Mouse (Mus musculus): ENCODE results near the gene Gdpgp1. TPM values are rescaled to one million over a fixed set of nuclear protein-coding genes. Genes with fewer than 3 reads are reported as not detected.

Gene Gdpgp1
- polyA plus RNA-seq, 1 experiment from 2014 or later: 3.5 TPM

DNA sequence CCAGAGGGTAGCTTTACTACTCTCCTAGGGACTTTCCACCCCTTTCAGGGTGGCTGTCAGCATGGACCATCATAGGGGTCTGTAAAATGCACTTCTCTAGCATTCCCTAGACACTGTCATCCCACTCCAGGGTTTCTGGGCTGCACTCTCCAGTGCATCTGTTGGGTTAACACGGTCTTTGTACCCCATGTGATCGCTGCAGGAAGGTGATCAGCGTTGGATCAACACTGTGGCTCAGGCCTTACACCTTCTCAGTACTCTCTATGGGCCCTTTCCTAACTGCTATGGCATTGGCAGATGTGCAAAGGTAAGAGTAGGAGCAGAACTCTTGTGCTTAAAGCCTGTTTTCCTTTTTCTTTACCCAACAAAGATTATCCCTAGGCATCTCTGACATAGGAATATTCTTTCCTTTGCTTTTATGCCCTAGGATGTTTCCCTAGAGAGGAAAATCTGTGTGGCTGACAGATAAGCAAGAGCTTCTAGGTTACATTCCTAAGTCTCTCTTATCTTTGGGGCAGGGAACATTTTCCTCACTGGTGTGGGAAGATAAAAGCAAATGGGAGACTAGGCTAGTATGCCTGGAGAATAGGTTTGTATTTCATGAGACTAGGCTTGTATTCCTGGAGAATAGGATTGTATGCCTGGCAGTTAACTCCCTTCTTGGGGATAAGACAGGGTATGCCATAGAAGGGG is 50.7 kb downstream of the Gdpgp1 start:
- no peaks in the 10 kb centered on the region for H3K9me3 ChIP-seq (ENCODE audit: low read length)
- H3K9ac ChIP-seq (replicated peaks; ENCODE audit: low read length): no peak overlapping the region
- no peaks in the 10 kb centered on the region for H3K27me3 ChIP-seq (ENCODE audit: insufficient read depth, low read length)
- H3K4me3 ChIP-seq (ENCODE audit: low read length): no peak overlapping the region
- no peak overlapping the region for H3K27ac ChIP-seq (ENCODE audit: low read length)
- no peak for ATAC-seq (ENCODE audit: low FRiP score, low TSS enrichment)
- H3K4me1 ChIP-seq (ENCODE audit: insufficient read depth, low read length): no peaks in the 10 kb centered on the region
- peaks cover 59% of the 10 kb centered on the region for H3K36me3 ChIP-seq (ENCODE audit: insufficient read depth, low read length)
- 91% methylated on average over 3 of the region's 3 CpGs for WGBS
- no peak overlapping the region for H3K4me2 ChIP-seq (replicated peaks; ENCODE audit: low read depth, low read length)

DNA sequence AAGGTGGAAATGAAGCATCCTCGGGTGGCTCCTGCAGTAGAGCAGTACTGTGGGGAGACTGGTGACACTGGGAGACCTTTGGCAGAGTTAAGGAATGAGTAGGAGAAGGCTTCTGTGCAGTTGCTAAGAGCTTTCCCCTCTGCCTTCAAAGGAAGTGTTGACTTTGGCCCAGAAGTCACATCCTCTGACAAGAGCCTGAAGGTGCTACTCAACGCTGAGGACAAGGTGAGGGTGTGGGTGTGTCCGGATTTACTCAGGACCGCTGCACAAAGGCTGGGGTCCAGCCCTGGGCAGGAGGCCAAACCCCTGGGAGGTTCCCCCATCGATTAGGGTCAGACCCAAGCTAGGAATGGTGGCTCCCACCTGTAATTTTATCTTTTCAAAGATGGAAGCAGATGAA is 51.7 kb downstream of the Gdpgp1 start:
- Histone ChIP-seq H3K36me3 (ENCODE audit: insufficient read depth, low read length) (peaks cover 56% of the 10 kb centered on the region), H3K9ac (replicated peaks; ENCODE audit: low read length) (no peak overlapping the region), H3K4me2 (replicated peaks; ENCODE audit: low read depth, low read length) (no peak overlapping the region), H3K9me3 (ENCODE audit: low read length) (no peaks in the 10 kb centered on the region), H3K27ac (ENCODE audit: low read length) (no peak overlapping the region), H3K27me3 (ENCODE audit: insufficient read depth, low read length) (no peaks in the 10 kb centered on the region), H3K4me3 (ENCODE audit: low read length) (no peak overlapping the region), H3K4me1 (ENCODE audit: insufficient read depth, low read length) (no peaks in the 10 kb centered on the region)
- no peak for ATAC-seq (ENCODE audit: low FRiP score, low TSS enrichment)
- WGBS: 88% methylated on average over 5 of the region's 5 CpGs

DNA sequence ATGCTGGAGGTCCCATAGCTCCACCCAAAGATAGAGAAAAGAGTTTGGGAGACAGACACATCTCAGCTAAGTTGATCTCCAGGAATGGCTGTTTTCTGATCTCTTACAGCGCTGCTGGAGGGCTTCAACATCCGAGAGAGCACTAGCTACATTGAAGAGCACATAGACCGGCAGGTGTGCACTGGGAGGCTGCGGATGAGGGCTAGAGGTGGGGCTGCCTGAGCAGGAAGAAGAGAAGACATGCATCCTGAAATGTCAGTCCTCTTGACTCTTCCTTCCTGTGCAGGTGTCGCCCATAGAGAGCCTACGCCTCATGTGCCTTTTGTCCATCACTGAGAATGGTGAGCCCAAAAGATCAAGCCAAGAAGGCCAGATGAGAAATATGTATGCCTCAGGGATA is 53.1 kb downstream of the Gdpgp1 start:
- Histone ChIP-seq H3K4me3 (ENCODE audit: low read length) (no peak overlapping the region), H3K36me3 (ENCODE audit: insufficient read depth, low read length) (peaks cover 50% of the 10 kb centered on the region), H3K27me3 (ENCODE audit: insufficient read depth, low read length) (no peaks in the 10 kb centered on the region), H3K4me1 (ENCODE audit: insufficient read depth, low read length) (no peaks in the 10 kb centered on the region), H3K9me3 (ENCODE audit: low read length) (no peaks in the 10 kb centered on the region), H3K27ac (ENCODE audit: low read length) (no peak overlapping the region), H3K4me2 (replicated peaks; ENCODE audit: low read depth, low read length) (no peak overlapping the region), H3K9ac (replicated peaks; ENCODE audit: low read length) (no peak overlapping the region)
- 96% methylated on average over 6 of the region's 6 CpGs for WGBS
- ATAC-seq (ENCODE audit: low FRiP score, low TSS enrichment): no peak

DNA sequence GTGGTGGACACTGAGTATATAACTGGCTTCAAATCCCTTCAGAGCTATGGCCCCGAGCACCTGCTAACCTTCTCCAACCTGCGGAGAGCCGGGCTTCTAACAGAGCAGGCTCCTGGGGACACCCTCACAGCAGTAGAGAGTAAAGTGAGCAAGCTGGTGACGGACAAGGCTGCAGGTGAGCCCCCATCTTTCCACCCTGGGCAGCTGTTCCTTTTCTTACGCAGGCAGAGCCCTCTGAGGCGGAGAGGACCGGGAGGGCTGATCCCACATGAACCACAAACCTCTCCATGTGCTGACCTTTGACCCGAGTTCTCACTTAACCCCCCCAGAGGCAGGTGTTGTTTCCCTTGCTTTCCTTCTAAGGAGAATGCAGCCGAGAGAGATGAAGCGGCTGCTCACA is 55.1 kb downstream of the Gdpgp1 start:
- H3K36me3 ChIP-seq (ENCODE audit: insufficient read depth, low read length): peaks cover 50% of the 10 kb centered on the region
- H3K9ac ChIP-seq (replicated peaks; ENCODE audit: low read length): no peak overlapping the region
- ATAC-seq (ENCODE audit: low FRiP score, low TSS enrichment): no peak
- no peak overlapping the region for H3K4me2 ChIP-seq (replicated peaks; ENCODE audit: low read depth, low read length)
- H3K27me3 ChIP-seq (ENCODE audit: insufficient read depth, low read length): no peaks in the 10 kb centered on the region
- H3K4me1 ChIP-seq (ENCODE audit: insufficient read depth, low read length): no peaks in the 10 kb centered on the region
- H3K9me3 ChIP-seq (ENCODE audit: low read length): no peaks in the 10 kb centered on the region
- WGBS: 74% methylated on average over 10 of the region's 10 CpGs
- H3K27ac ChIP-seq (ENCODE audit: low read length): no peak overlapping the region
- H3K4me3 ChIP-seq (ENCODE audit: low read length): no peak overlapping the region

Other genes with a start within 250 kb of the Gdpgp1 start
- 22.6 and 24.7 TPM in 2 replicates for gene Zfp710, start 208.1 kb upstream of the Gdpgp1 start, polyA plus RNA-seq (2015; fragmentation: Nextera tagmentation; extraction: Ambion mirVana)
- 782 and 850 TPM in 2 replicates for gene Idh2, start 117.5 kb upstream of the Gdpgp1 start, polyA plus RNA-seq (2015; fragmentation: Nextera tagmentation; extraction: Ambion mirVana)
- 17.7 and 23.7 TPM in 2 replicates for gene Sema4b, start 46.0 kb upstream of the Gdpgp1 start, polyA plus RNA-seq (2015; fragmentation: Nextera tagmentation; extraction: Ambion mirVana)
- 131 and 144 TPM in 2 replicates for gene Cib1, start 52 bp upstream of the Gdpgp1 start, polyA plus RNA-seq (2015; fragmentation: Nextera tagmentation; extraction: Ambion mirVana)
- gene Ttll13, start 13.5 kb downstream of the Gdpgp1 start, polyA plus RNA-seq (2015; fragmentation: Nextera tagmentation; extraction: Ambion mirVana): 0.87 and 1.4 TPM in 2 replicates
- gene Ngrn, start 28.4 kb downstream of the Gdpgp1 start, polyA plus RNA-seq (2015; fragmentation: Nextera tagmentation; extraction: Ambion mirVana): 51.7 and 51.9 TPM in 2 replicates
- gene Vps33b, start 36.8 kb downstream of the Gdpgp1 start, polyA plus RNA-seq (2015; fragmentation: Nextera tagmentation; extraction: Ambion mirVana): 11.4 and 17.0 TPM in 2 replicates
- gene Prc1, start 61.6 kb downstream of the Gdpgp1 start, polyA plus RNA-seq (2015; fragmentation: Nextera tagmentation; extraction: Ambion mirVana): 146 and 151 TPM in 2 replicates
- gene Rccd1, start 91.6 kb downstream of the Gdpgp1 start, polyA plus RNA-seq (2015; fragmentation: Nextera tagmentation; extraction: Ambion mirVana): 7.8 and 11.6 TPM in 2 replicates
- gene Unc45a, start 108.1 kb downstream of the Gdpgp1 start, polyA plus RNA-seq (2015; fragmentation: Nextera tagmentation; extraction: Ambion mirVana): 46.5 and 48.2 TPM in 2 replicates
- gene Hddc3, start 110.2 kb downstream of the Gdpgp1 start, polyA plus RNA-seq (2015; fragmentation: Nextera tagmentation; extraction: Ambion mirVana): 22.6 and 23.8 TPM in 2 replicates
- gene Man2a2, start 138.5 kb downstream of the Gdpgp1 start, polyA plus RNA-seq (2015; fragmentation: Nextera tagmentation; extraction: Ambion mirVana): 16.6 and 19.1 TPM in 2 replicates
- 16.8 and 18.3 TPM in 2 replicates for gene Fes, start 155.1 kb downstream of the Gdpgp1 start, polyA plus RNA-seq (2015; fragmentation: Nextera tagmentation; extraction: Ambion mirVana)
- gene Furin, start 172.6 kb downstream of the Gdpgp1 start, polyA plus RNA-seq (2015; fragmentation: Nextera tagmentation; extraction: Ambion mirVana): 13.4 and 13.7 TPM in 2 replicates

Measured in kidney, embryonic 16.5 days (tissue).